Mouse (Mus musculus): ENCODE measurements around the gene Lhpp. TPM values are rescaled to one million over a fixed set of nuclear protein-coding genes. Genes with fewer than 3 reads are reported as not detected.

Gene Lhpp
- 26.7 and 30.4 TPM in 2 replicates for polyA plus RNA-seq (2012; rRNA removed)

DNA sequence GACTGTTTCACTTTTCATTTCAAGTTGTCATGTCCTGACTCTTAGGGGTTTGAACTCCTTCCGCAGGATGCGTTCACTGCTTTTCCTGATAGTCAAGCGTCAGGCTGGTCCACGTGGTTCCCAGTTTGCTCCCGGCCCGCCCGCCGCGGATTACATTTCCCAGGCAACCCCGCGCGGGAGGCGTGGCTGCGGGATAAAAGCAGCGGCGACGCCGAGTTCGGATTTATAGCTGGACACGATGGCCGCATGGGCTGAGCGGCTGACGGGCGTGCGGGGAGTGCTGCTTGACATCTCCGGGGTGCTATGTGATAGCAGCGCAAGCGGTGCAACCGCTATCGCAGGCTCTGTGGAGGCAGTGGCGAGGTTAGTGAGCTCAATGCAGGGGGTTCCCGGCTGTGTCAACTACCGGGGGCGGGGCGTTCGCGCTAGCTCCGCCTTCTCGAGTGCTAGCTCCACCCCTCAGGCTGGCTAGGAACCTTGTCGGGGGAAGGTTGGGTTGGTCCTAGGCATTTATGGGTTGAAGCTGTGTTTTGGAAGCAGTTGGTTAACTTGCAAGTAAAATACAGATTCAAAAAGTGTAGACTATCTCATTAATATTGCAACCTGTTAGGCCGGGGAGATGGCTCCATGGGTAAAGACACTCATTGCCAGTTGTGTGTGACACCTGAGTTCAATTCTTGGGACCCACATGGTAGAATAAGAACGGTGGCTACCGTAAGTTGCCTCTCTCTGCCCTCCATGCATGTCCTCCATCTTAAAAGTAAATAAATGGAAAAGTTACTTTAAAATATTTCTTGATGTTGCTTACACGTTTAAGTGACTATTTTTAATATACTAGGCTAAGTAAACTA, at the start of gene Lhpp:
Gene Lhpp (plus strand): TSS at position 171 of the 851 bp plus-strand sequence.
- 9% methylated on average over 44 of the region's 44 CpGs for WGBS
- Histone ChIP-seq H3K27ac (ENCODE audit: insufficient read depth, low read length) (no peak within 1 kb of the TSS), H3K4me3 (replicated peaks; ENCODE audit: insufficient read depth, low read depth, low read length) (peak within 1 kb of the TSS; percentile 57), H3K27me3 (ENCODE audit: control insufficient read depth, insufficient read depth, low read length) (no peaks in the 10 kb centered on the region; the same call in 1 of the 2 replicates), H3K4me1 (ENCODE audit: control insufficient read depth, insufficient read depth, low read length) (no peaks in the 10 kb centered on the region)
- peak; percentile 59 to 62 for DNase-seq
- TF ChIP-seq POLR2A (IDR thresholded peaks at IDR 0.05; ENCODE audit: borderline replicate concordance, insufficient read depth, low read length), result no peak
- TF ChIP-seq CTCF (IDR thresholded peaks at IDR 0.05; ENCODE audit: borderline replicate concordance, insufficient read depth, low read depth, low read length), result no peak

DNA sequence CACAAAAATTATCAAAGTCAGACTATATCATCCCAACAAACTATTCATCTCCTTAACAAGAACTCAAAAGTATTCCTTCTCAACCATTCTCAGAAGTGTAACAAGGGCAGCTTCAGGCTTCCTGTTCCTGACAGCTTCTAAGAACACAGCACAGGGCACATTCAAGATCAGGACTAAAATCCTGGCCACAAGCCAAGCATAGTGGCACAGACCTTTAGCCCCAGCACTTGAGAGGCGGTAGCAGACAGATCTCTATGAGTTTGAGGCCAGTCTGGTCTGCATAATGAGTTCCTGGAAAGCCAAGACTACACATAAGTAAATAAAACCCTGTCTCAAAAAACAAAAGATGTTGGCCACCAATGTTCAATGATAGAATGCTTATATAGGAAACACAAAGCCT, 44.6 kb upstream of the Lhpp start:
- TF ChIP-seq CTCF (IDR thresholded peaks at IDR 0.05; ENCODE audit: borderline replicate concordance, insufficient read depth, low read depth, low read length) (no peak), POLR2A (IDR thresholded peaks at IDR 0.05; ENCODE audit: borderline replicate concordance, insufficient read depth, low read length) (no peak)
- H3K4me3 ChIP-seq (replicated peaks; ENCODE audit: insufficient read depth, low read depth, low read length), result no peak overlapping the region
- no peaks in the 10 kb centered on the region; the same call in 1 of the 2 replicates for H3K4me1 ChIP-seq (ENCODE audit: control insufficient read depth, insufficient read depth, low read length)
- H3K27ac ChIP-seq (ENCODE audit: insufficient read depth, low read length), result no peak overlapping the region
- no peak for DNase-seq
- 53% methylated on average over 1 of the region's 1 CpGs for WGBS
- H3K27me3 ChIP-seq (ENCODE audit: control insufficient read depth, insufficient read depth, low read length), result no peaks in the 10 kb centered on the region

DNA sequence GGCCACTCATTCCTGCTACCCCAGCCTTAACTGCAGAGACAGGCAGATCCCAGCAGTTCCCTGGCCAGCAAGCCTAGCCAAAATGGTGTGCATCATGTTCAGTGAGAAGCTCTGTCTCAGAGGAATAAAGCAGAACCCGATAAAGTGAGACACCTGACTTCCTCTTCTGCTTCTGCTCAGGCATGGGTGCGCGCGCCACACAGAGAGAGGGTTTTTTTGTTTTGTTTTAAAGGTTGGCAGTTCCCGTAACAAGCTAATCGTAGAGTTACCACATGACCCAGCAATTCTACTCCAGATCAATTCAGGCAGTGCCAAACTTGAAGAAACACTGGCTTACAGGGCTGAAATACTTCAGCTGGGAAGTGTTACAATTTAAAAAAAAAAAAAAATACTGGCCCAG, 41.6 kb upstream of the Lhpp start:
- TF ChIP-seq CTCF (IDR thresholded peaks at IDR 0.05; ENCODE audit: borderline replicate concordance, insufficient read depth, low read depth, low read length), result no peak
- TF ChIP-seq POLR2A (IDR thresholded peaks at IDR 0.05; ENCODE audit: borderline replicate concordance, insufficient read depth, low read length), result no peak
- Histone ChIP-seq H3K4me1 (ENCODE audit: control insufficient read depth, insufficient read depth, low read length) (no peaks in the 10 kb centered on the region; the same call in 1 of the 2 replicates), H3K4me3 (replicated peaks; ENCODE audit: insufficient read depth, low read depth, low read length) (no peak overlapping the region), H3K27ac (ENCODE audit: insufficient read depth, low read length) (no peak overlapping the region), H3K27me3 (ENCODE audit: control insufficient read depth, insufficient read depth, low read length) (no peaks in the 10 kb centered on the region)
- WGBS, result 85% methylated on average over 6 of the region's 6 CpGs
- DNase-seq, result no peak

DNA sequence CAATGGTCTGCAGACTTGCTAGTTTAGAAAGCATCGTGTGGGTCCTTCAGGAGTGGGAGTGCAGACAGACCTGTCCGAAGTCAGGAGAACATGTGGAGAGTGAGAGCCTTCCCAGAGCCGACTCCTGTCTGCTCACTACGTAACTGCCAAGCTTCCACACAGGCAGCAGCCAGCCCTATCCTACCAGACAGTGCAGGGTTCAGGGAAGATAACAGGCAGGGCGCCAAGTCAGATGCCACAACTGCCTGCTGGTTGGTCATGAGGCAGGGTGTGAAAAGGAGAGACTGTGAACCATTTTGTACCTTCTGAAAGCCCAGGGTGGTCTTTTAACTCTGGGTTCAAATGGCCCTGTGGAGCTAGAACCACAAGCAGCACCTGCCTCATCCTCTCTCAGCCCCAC, 40.4 kb upstream of the Lhpp start:
- no peak overlapping the region for H3K4me3 ChIP-seq (replicated peaks; ENCODE audit: insufficient read depth, low read depth, low read length)
- H3K27me3 ChIP-seq (ENCODE audit: control insufficient read depth, insufficient read depth, low read length), result no peaks in the 10 kb centered on the region
- H3K27ac ChIP-seq (ENCODE audit: insufficient read depth, low read length), result no peak overlapping the region
- DNase-seq, result peak; percentile 36 to 41
- TF ChIP-seq CTCF (IDR thresholded peaks at IDR 0.05; ENCODE audit: borderline replicate concordance, insufficient read depth, low read depth, low read length), result no peak
- no peak for TF ChIP-seq POLR2A (IDR thresholded peaks at IDR 0.05; ENCODE audit: borderline replicate concordance, insufficient read depth, low read length)
- no peaks in the 10 kb centered on the region; the same call in 1 of the 2 replicates for H3K4me1 ChIP-seq (ENCODE audit: control insufficient read depth, insufficient read depth, low read length)
- 26% methylated on average over 5 of the region's 5 CpGs for WGBS

DNA sequence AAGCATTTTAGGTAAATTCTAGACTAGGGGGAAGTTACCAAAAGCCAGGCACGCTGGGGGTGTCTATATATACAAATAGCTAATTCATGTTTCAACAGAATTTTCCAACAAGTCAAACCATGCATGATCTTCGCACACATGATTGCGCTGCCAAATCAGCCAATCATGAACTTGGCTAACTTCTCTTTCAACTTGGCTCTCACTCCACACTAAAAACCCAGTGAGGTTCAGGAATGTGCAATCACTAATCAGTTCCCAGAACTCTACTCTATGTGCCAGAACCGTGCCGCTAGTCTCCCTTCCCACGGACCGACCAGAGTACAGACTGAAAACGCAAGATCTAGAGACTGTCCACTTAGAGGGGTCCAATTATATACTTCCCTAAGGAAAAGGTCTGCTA, 39.0 kb upstream of the Lhpp start:
- 29% methylated on average over 8 of the region's 8 CpGs for WGBS
- no peak overlapping the region for H3K27ac ChIP-seq (ENCODE audit: insufficient read depth, low read length)
- H3K4me3 ChIP-seq (replicated peaks; ENCODE audit: insufficient read depth, low read depth, low read length), result no peak overlapping the region
- no peaks in the 10 kb centered on the region for H3K4me1 ChIP-seq (ENCODE audit: control insufficient read depth, insufficient read depth, low read length)
- H3K27me3 ChIP-seq (ENCODE audit: control insufficient read depth, insufficient read depth, low read length), result no peaks in the 10 kb centered on the region
- no peak for DNase-seq
- no peak for TF ChIP-seq CTCF (IDR thresholded peaks at IDR 0.05; ENCODE audit: borderline replicate concordance, insufficient read depth, low read depth, low read length)

DNA sequence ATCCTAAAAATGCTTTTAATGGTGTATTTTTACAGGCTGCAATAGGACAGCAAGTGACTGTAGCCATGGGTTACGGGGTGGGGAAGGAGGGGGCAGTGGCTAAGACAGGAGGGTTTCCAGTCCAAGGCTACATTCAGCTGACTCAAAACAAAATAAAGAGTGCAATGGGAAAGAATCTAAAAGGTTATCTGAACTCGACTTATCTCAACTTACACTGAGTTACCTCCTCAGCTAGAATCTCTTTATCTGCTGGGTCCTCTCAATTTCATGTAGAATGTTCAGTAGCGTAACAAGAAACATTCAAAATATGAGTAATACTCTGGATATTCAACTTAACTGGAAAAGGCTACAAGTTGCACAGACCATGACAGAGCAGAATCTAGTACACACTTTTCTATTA, 37.7 kb upstream of the Lhpp start:
- H3K27me3 ChIP-seq (ENCODE audit: control insufficient read depth, insufficient read depth, low read length), result no peaks in the 10 kb centered on the region
- no peak overlapping the region for H3K4me3 ChIP-seq (replicated peaks; ENCODE audit: insufficient read depth, low read depth, low read length)
- no peak for DNase-seq
- TF ChIP-seq POLR2A (IDR thresholded peaks at IDR 0.05; ENCODE audit: borderline replicate concordance, insufficient read depth, low read length), result no peak
- TF ChIP-seq CTCF (IDR thresholded peaks at IDR 0.05; ENCODE audit: borderline replicate concordance, insufficient read depth, low read depth, low read length), result no peak
- H3K4me1 ChIP-seq (ENCODE audit: control insufficient read depth, insufficient read depth, low read length), result no peaks in the 10 kb centered on the region
- no peak overlapping the region for H3K27ac ChIP-seq (ENCODE audit: insufficient read depth, low read length)
- WGBS, result 87% methylated on average over 3 of the region's 3 CpGs

DNA sequence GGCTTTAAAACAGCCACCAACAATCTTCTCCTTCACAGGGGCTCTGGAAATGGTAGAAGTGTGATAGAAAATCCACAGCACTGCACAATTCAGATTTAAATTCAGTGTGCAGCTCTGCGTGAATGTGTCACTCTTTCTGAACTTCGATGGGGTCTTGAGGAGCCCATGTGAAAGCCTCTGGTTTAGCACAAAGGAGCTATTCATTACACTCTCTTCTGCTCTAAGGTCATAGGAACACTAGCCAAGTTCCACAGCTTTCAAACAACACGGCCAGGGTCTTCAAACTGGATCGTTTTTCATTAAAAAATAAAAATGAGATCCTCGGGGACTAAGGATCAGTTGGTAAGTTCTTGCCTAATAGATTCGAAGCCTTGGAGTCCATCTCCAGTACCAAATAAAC, 37.2 kb upstream of the Lhpp start:
- H3K27ac ChIP-seq (ENCODE audit: insufficient read depth, low read length), result no peak overlapping the region
- 45% methylated on average over 6 of the region's 6 CpGs for WGBS
- DNase-seq, result peak in 1 of 2 experiments; percentile 18
- no peaks in the 10 kb centered on the region for H3K4me1 ChIP-seq (ENCODE audit: control insufficient read depth, insufficient read depth, low read length)
- no peaks in the 10 kb centered on the region for H3K27me3 ChIP-seq (ENCODE audit: control insufficient read depth, insufficient read depth, low read length)
- H3K4me3 ChIP-seq (replicated peaks; ENCODE audit: insufficient read depth, low read depth, low read length), result no peak overlapping the region
- TF ChIP-seq CTCF (IDR thresholded peaks at IDR 0.05; ENCODE audit: borderline replicate concordance, insufficient read depth, low read depth, low read length) (no peak), POLR2A (IDR thresholded peaks at IDR 0.05; ENCODE audit: borderline replicate concordance, insufficient read depth, low read length) (no peak)

DNA sequence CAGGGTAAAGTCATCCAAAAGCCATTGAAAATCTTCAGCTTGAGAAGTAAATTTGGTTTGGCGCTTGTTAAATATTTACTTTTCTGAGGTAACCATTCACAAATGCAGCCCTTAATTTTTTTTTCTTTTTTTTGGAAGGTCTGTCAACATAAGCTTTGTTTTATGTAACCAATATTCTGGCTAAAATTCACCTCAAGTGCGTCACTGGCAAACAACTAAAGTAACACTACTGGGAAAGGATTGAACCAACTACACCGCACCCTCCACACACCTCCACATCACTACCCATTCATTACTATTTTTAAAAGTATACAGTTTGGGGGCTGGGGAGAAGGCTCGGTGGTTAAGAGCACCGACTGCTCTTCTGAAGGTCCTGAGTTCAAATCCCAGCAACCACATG, 35.8 kb upstream of the Lhpp start:
- no peaks in the 10 kb centered on the region for H3K4me1 ChIP-seq (ENCODE audit: control insufficient read depth, insufficient read depth, low read length)
- WGBS, result 93% methylated on average over 5 of the region's 5 CpGs
- H3K27ac ChIP-seq (ENCODE audit: insufficient read depth, low read length), result no peak overlapping the region
- no peak for DNase-seq
- H3K27me3 ChIP-seq (ENCODE audit: control insufficient read depth, insufficient read depth, low read length), result no peaks in the 10 kb centered on the region
- TF ChIP-seq POLR2A (IDR thresholded peaks at IDR 0.05; ENCODE audit: borderline replicate concordance, insufficient read depth, low read length) (no peak), CTCF (IDR thresholded peaks at IDR 0.05; ENCODE audit: borderline replicate concordance, insufficient read depth, low read depth, low read length) (no peak)
- H3K4me3 ChIP-seq (replicated peaks; ENCODE audit: insufficient read depth, low read depth, low read length), result no peak overlapping the region
